Mouse (Mus musculus): ENCODE measurements at regions not wholly inside any gene's neighbourhood (a gene's known extent, or its start where the extent isn't known, plus 50 kb on each side); places are given as distances from the start of the nearest gene placed in this dataset.

- TF ChIP-seq CTCF (IDR thresholded peaks at IDR 0.05; ENCODE audit: insufficient read depth, low read depth, low read length) (no peak), POLR2A (IDR thresholded peaks at IDR 0.05; ENCODE audit: insufficient read depth, low read depth, low read length) (no peak)
Observed at GRCm38 (mm10) chr8:30838056-30838455, 2590.5 kb upstream of the 5930422O12Rik start.

Data from olfactory bulb, adult 2 months (tissue).